Mouse (Mus musculus): ENCODE results near the gene Fam243.

- TF ChIP-seq POLR2A (IDR thresholded peaks at IDR 0.05; ENCODE audit: control insufficient read depth in 1 of 2, insufficient read depth in 1 of 2, low read depth in 1 of 2, low read length in 2 of 2, poor library complexity in 1 of 2) (no peak), TAL1 (IDR thresholded peaks at IDR 0.05; ENCODE audit: low read length) (no peak), UBTF (IDR thresholded peaks at IDR 0.05; ENCODE audit: borderline replicate concordance, insufficient read depth, low read depth, low read length) (no peak)
These were observed 25.9 kb downstream of the Fam243 start for GRCm38 (mm10) chr16:92295328-92295727.

Measured in MEL (cell line).